Mouse (Mus musculus) midbrain, postnatal 0 days (tissue): ENCODE measurements at regions not wholly inside any gene's neighbourhood (a gene's known extent, or its start where the extent isn't known, plus 50 kb on each side); places are given as distances from the start of the nearest gene placed in this dataset.

ENCODE experiments used
- ATAC-seq: fragments of 200-750 bp; cut with Nextera tagmentation; 2 replicates; pipeline ENCODE4 v1.8.0; 2017; ENCODE audit warnings: moderate number of reproducible peaks, mild to moderate bottlenecking, moderate TSS enrichment, moderate library complexity; ENCODE audit not compliant: low FRiP score
- DNase-seq: peaks from one replicate; pipeline ENCODE4 v3.0.0-alpha.2; 2015; ENCODE audit warnings: low spot score
- H3K27ac ChIP-seq: fragments of 300-500 bp; sonication (generic); 2 replicates; pipeline ENCODE4 v1.5.1; 2014; ENCODE audit warnings: low read depth, mild to moderate bottlenecking, low read length, mixed read lengths
- H3K27me3 ChIP-seq: fragments of 300-500 bp; sonication (generic); 2 replicates; pipeline ENCODE4 v1.6.1; 2014; ENCODE audit warnings: low read length, control low read depth, mixed read lengths; ENCODE audit not compliant: insufficient read depth
- H3K36me3 ChIP-seq: fragments of 300-500 bp; sonication (generic); 2 replicates; pipeline ENCODE4 v1.6.1; 2014; ENCODE audit warnings: low read length, control low read depth, mixed read lengths; ENCODE audit not compliant: insufficient read depth
- H3K4me1 ChIP-seq: fragments of 300-500 bp; sonication (generic); 2 replicates; pipeline ENCODE4 v1.6.1; 2014; ENCODE audit warnings: mild to moderate bottlenecking, control low read depth, antibody characterized with exemption, low read length, mixed read lengths; ENCODE audit not compliant: insufficient read depth
- H3K4me2 ChIP-seq: fragments of 300-500 bp; sonication (generic); 2 replicates; pipeline ENCODE4 v1.6.1; 2014; ENCODE audit warnings: low read depth, mild to moderate bottlenecking, low read length, mixed read lengths; ENCODE audit not compliant: poor library complexity, severe bottlenecking
- H3K4me3 ChIP-seq: fragments of 300-500 bp; sonication (generic); 2 replicates; pipeline ENCODE4 v1.5.1; 2014; ENCODE audit warnings: low read depth, mild to moderate bottlenecking, low read length, moderate library complexity
- H3K9ac ChIP-seq: fragments of 300-500 bp; sonication (generic); replicated peaks from 2 replicates; pipeline ENCODE4 v1.6.1; 2014; ENCODE audit warnings: mild to moderate bottlenecking, low read length, moderate library complexity, mixed read lengths; ENCODE audit not compliant: poor library complexity, severe bottlenecking
- H3K9me3 ChIP-seq: fragments of 300-500 bp; sonication (generic); 2 replicates; pipeline ENCODE4 v1.6.1; 2016; ENCODE audit warnings: low read length, control low read depth
- CTCF ChIP-seq: IDR thresholded peaks from 2 replicates; pipeline ENCODE4 v1.5.1; 2016; ENCODE audit warnings: antibody characterized with exemption, mild to moderate bottlenecking
- WGBS: fragments of 180-500 bp; shearing (Covaris S2); extraction: QIAGEN DNeasy Blood & Tissue Kit; methylation state at CpG from one replicate; pipeline ENCODE4 v1.1.7; 2014; 5-methylcytosine and 5-hydroxymethylcytosine counted together

DNA sequence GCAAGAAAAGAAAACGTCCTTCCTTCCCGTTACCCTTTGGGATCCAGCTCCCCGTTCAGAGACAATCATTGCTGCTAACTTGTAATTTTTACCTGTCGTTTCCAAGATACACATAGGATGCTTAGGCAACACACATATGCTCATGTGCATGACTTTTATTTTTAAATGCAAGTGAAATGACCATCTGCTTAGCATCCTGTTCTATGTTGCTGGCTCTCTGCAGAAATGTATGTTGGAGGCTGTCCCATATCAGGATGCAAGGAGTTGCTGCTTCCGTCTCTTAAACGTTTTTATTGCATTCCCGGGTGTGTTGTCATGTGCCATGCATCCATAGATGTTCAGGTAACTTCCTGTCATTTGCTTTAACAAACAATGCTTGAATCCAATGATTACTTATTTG, 304.9 kb upstream of the Fam92a start:
- Histone ChIP-seq H3K4me1 (no peaks in the 10 kb centered on the region), H3K27me3 (no peaks in the 10 kb centered on the region), H3K4me3 (no peak overlapping the region), H3K27ac (no peak overlapping the region), H3K4me2 (no peak overlapping the region), H3K9me3 (no peaks in the 10 kb centered on the region), H3K9ac (no peak overlapping the region), H3K36me3 (no peaks in the 10 kb centered on the region)
- 87% methylated on average over 7 of the region's 7 CpGs for WGBS
- ATAC-seq, result no peak
- no peak for DNase-seq
- no peak for TF ChIP-seq CTCF

DNA sequence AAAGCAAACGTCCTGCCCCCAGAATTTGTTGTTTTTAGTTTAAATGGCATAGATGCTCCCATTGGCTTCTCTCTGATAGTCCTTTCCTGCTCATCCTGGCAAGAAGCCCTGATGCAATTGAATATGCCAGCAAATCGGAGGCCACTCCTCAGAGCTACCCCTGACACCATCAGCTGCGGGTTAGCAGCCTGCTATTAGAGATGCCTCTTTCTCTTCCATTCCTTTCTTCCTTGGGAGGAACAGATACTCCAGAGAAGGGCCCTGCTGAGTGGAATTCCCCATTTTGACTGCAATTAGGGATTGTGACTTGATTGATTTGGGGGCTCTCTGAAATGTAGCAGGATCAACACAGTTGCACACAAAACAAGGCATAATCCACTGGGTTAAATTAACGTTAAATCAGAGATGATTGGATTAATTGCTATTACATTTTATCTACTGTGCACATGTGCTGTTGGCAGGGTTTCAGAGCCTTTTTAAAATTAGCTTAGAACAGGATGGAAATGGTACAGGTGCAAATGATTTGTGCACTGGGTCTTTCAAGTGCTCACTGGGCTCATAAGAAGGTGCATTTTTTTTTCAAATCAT, 303.3 kb upstream of the Fam92a start:
- no peak overlapping the region for H3K27ac ChIP-seq
- DNase-seq (no peak), ATAC-seq (no peak)

DNA sequence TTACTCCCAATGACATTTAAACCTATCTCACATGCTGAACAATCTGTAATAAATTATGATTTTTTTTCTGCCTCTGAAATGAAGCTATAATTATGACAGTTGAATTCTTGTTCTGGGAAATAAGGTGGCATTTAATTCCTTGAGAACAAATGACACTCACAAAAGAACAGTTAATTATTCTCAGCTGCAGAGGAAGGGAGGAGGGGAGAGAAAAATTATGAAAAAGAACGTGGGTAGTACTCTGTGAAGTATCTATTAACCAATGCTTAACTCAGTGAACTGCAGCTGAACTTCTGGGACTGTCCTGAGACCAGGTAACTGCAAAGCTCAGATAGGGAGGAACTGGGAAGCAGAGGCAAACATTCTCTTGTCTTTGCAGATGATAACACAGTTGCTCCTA, 302.6 kb upstream of the Fam92a start:
- no peaks in the 10 kb centered on the region for H3K36me3 ChIP-seq
- H3K27ac ChIP-seq, result no peak overlapping the region
- no peak for TF ChIP-seq CTCF
- H3K9me3 ChIP-seq, result no peaks in the 10 kb centered on the region
- no peaks in the 10 kb centered on the region for H3K4me1 ChIP-seq
- WGBS, result 28% methylated on average over 1 of the region's 1 CpGs
- no peak for DNase-seq
- no peak for ATAC-seq
- no peaks in the 10 kb centered on the region for H3K27me3 ChIP-seq
- H3K4me2 ChIP-seq, result no peak overlapping the region
- no peak overlapping the region for H3K4me3 ChIP-seq
- H3K9ac ChIP-seq, result no peak overlapping the region

More for the DNA sequence above, 303.3 kb upstream of the Fam92a start:
- Histone ChIP-seq H3K36me3 (no peaks in the 10 kb centered on the region), H3K4me3 (no peak overlapping the region), H3K9me3 (no peaks in the 10 kb centered on the region), H3K9ac (no peak overlapping the region), H3K4me1 (no peaks in the 10 kb centered on the region), H3K27me3 (no peaks in the 10 kb centered on the region), H3K4me2 (no peak overlapping the region)
- no peak for TF ChIP-seq CTCF
- 55% methylated on average over 4 of the region's 4 CpGs for WGBS

DNA sequence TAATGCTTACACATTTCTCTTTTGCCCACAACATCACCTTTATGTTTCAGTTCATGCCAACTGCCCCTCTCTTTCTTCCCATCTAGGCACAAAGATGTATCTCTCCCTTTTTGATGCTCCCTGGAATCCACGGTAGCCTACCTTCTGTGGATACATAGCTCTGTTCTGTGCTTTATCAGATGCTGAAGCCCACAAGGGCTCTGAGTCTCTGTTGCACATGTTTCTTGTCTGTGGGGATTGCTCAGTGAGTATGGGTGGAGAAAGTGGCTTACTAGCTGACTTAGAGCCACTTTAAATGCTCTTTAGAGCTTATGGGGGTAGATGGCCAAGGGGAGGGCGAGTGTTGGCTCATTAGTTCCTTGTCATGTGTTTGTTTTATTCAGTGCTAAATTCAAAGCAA, 289.9 kb upstream of the Fam92a start:
- Histone ChIP-seq H3K9me3 (no peaks in the 10 kb centered on the region), H3K27ac (no peak overlapping the region), H3K4me3 (no peak overlapping the region), H3K4me2 (no peak overlapping the region), H3K27me3 (no peaks in the 10 kb centered on the region), H3K4me1 (no peaks in the 10 kb centered on the region), H3K36me3 (no peaks in the 10 kb centered on the region), H3K9ac (no peak overlapping the region)
- TF ChIP-seq CTCF, result no peak
- no peak for DNase-seq
- 76% methylated on average over 2 of the region's 2 CpGs for WGBS
- ATAC-seq, result no peak

DNA sequence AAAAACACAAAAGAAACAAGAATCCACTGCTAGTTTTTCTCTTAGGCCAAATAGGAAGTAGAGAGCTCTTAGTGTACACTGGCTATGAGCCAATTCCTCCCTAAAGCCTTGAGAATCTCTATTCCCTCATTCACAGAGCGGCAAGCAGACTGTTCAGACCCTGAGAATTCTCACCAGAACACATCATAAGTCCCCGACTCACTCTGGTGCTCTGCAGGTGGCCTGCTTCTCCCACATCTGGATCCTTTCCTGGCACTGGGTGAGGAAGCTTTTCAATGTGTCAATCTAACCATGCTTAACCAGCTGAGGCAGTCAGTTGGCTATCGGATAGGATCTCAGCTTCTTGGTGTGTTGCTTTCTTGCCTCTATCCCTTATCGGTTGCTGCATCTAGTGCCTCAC, 289.4 kb upstream of the Fam92a start:
- DNase-seq, result peak; percentile 63
- Histone ChIP-seq H3K4me3 (no peak overlapping the region), H3K4me2 (no peak overlapping the region), H3K27me3 (no peaks in the 10 kb centered on the region), H3K9me3 (no peaks in the 10 kb centered on the region), H3K4me1 (no peaks in the 10 kb centered on the region), H3K27ac (no peak overlapping the region), H3K9ac (no peak overlapping the region), H3K36me3 (no peaks in the 10 kb centered on the region)
- WGBS, result 57% methylated on average over 4 of the region's 4 CpGs
- ATAC-seq, result no peak
- TF ChIP-seq CTCF, result no peak

DNA sequence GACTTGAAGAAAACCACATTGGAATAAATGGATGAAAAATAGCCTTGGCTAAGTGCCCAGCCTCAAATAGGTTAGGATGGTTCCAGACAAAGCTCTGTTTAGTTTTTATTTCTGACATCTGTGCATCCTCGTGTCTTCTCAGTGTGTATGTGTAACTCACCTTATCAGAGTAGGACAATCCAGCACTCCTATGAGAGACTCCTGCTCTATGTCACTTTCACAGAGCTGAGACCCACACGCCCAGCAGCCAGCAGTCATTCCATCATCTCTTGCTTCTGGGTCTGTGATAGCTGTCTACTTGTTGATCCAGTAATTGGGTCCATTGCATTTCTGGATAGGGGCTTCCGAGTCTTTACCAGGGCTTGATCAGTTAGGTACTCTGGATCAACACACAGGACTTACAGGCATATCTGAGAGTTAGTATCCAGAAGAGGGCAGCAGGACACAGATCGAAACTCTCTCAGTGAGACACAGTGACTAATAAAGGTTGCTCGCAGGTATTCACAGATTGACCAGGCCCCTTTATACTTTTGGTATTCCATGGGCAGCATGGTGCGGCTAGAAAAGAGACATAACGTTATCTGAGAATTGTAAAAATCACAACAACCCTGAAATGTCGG, 286.3 kb upstream of the Fam92a start:
- TF ChIP-seq CTCF, result peak; percentile 60
- no peak overlapping the region for H3K9ac ChIP-seq
- DNase-seq (peak; percentile 42), ATAC-seq (no peak)
- no peak overlapping the region for H3K27ac ChIP-seq
- no peaks in the 10 kb centered on the region for H3K27me3 ChIP-seq
- no peaks in the 10 kb centered on the region for H3K4me1 ChIP-seq
- no peak overlapping the region for H3K4me3 ChIP-seq
- 78% methylated on average over 8 of the region's 8 CpGs for WGBS
- H3K36me3 ChIP-seq, result no peaks in the 10 kb centered on the region
- no peak overlapping the region for H3K4me2 ChIP-seq
- no peaks in the 10 kb centered on the region for H3K9me3 ChIP-seq
